Mouse (Mus musculus): Measurements from ENCODE around the gene Slc6a18.
"Not testable (repeated sequence)": the region's sequence is repeated elsewhere in the genome, so short reads cannot be mapped to it uniquely, and the experiment has no call there.

Slc6a18 gene

GRCm38 (mm10) chr13:73677853-73678252, at the start of gene Slc6a18:
Gene Slc6a18, minus strand, starts transcription at chr13:73678023.
- no peak for DNase-seq (ENCODE audit: low spot score)

GRCm38 (mm10) chr13:73725315-73725714, 47.5 kb upstream of the Slc6a18 start:
- DNase-seq (ENCODE audit: low spot score) = no peak

- no peak for DNase-seq (ENCODE audit: low spot score)
These were observed 45.4 kb upstream of the Slc6a18 start for GRCm38 (mm10) chr13:73723081-73723668.

GRCm38 (mm10) chr13:73720241-73720640, 42.4 kb upstream of the Slc6a18 start:
- DNase-seq (ENCODE audit: low spot score) = no peak

GRCm38 (mm10) chr13:73718225-73718624, 40.4 kb upstream of the Slc6a18 start:
- peak; percentile 56 for DNase-seq (ENCODE audit: low spot score)

GRCm38 (mm10) chr13:73714020-73714419, 36.2 kb upstream of the Slc6a18 start:
- no peak for DNase-seq (ENCODE audit: low spot score)

GRCm38 (mm10) chr13:73713204-73713603, 35.4 kb upstream of the Slc6a18 start:
- no peak for DNase-seq (ENCODE audit: low spot score)

GRCm38 (mm10) chr13:73712228-73712627, 34.4 kb upstream of the Slc6a18 start:
- no peak for DNase-seq (ENCODE audit: low spot score)

- no peak for DNase-seq (ENCODE audit: low spot score)
These were observed 34.0 kb upstream of the Slc6a18 start for GRCm38 (mm10) chr13:73711803-73712202.

GRCm38 (mm10) chr13:73711221-73711620, 33.4 kb upstream of the Slc6a18 start:
- DNase-seq (ENCODE audit: low spot score) = no peak

GRCm38 (mm10) chr13:73709491-73709890, 31.7 kb upstream of the Slc6a18 start:
- no peak for DNase-seq (ENCODE audit: low spot score)

GRCm38 (mm10) chr13:73704694-73705325, 27.0 kb upstream of the Slc6a18 start, which contains the start of gene Slc6a19:
Gene Slc6a19, minus strand, starts transcription at chr13:73704865.
- no peak for DNase-seq (ENCODE audit: low spot score)

- DNase-seq (ENCODE audit: low spot score) = not testable (repeated sequence)
These were observed 25.7 kb upstream of the Slc6a18 start for GRCm38 (mm10) chr13:73703486-73703885.

GRCm38 (mm10) chr13:73702776-73703175, 25.0 kb upstream of the Slc6a18 start:
- DNase-seq (ENCODE audit: low spot score) = no peak

GRCm38 (mm10) chr13:73701161-73701883, 23.5 kb upstream of the Slc6a18 start:
- DNase-seq (ENCODE audit: low spot score) = no peak

- DNase-seq (ENCODE audit: low spot score) = no peak
These were observed 22.7 kb upstream of the Slc6a18 start for GRCm38 (mm10) chr13:73700554-73700953.

- DNase-seq (ENCODE audit: low spot score) = no peak
These were observed 21.9 kb upstream of the Slc6a18 start for GRCm38 (mm10) chr13:73699714-73700113.

GRCm38 (mm10) chr13:73696529-73696928, 18.7 kb upstream of the Slc6a18 start:
- no peak for DNase-seq (ENCODE audit: low spot score)

GRCm38 (mm10) chr13:73694972-73695371, 17.1 kb upstream of the Slc6a18 start:
- no peak for DNase-seq (ENCODE audit: low spot score)

- no peak for DNase-seq (ENCODE audit: low spot score)
These were observed 15.5 kb upstream of the Slc6a18 start for GRCm38 (mm10) chr13:73693333-73693732.

- no peak for DNase-seq (ENCODE audit: low spot score)
These were observed 14.5 kb upstream of the Slc6a18 start for GRCm38 (mm10) chr13:73692249-73692868.

- no peak for DNase-seq (ENCODE audit: low spot score)
These were observed 11.1 kb upstream of the Slc6a18 start for GRCm38 (mm10) chr13:73688934-73689333.

GRCm38 (mm10) chr13:73687601-73688000, 9.8 kb upstream of the Slc6a18 start:
- no peak for DNase-seq (ENCODE audit: low spot score)
